Mouse (Mus musculus): ENCODE results near the gene Chd6. TPM values are rescaled to one million over a fixed set of nuclear protein-coding genes. Genes with fewer than 3 reads are reported as not detected.

Gene Chd6
- total RNA-seq (2021), result 10 to 100 TPM; 21.4 to 40.5 TPM
- long read RNA-seq, experiment 1, partial matches to known transcripts, result 1 of 6 reads
- long read RNA-seq, experiment 1, other reads (novel, unspliced or antisense), result 5 of 6 reads
- long read RNA-seq, experiment 2, partial matches to known transcripts, result 1 of 4 reads
- long read RNA-seq, experiment 2, other reads (novel, unspliced or antisense), result 3 of 4 reads

GRCm38 (mm10) chr2:161108933-161109371 is at the start of gene Chd6:
Gene Chd6, minus strand, starts transcription at chr2:161109075.
- DNase-seq, result peak; percentile 99 to 100

- no peak for DNase-seq
Observed at GRCm38 (mm10) chr2:161150004-161150842, 41.3 kb upstream of the Chd6 start.

- DNase-seq, result no peak
Observed at GRCm38 (mm10) chr2:161148428-161149020, 39.6 kb upstream of the Chd6 start.

- no peak for DNase-seq
Observed at GRCm38 (mm10) chr2:161147656-161148427, 39.0 kb upstream of the Chd6 start.

GRCm38 (mm10) chr2:161144799-161145198 is 35.9 kb upstream of the Chd6 start:
- DNase-seq, result no peak

- no peak for DNase-seq
Observed at GRCm38 (mm10) chr2:161138672-161139536, 30.0 kb upstream of the Chd6 start.

- DNase-seq, result peak; percentile 3
Observed at GRCm38 (mm10) chr2:161136999-161137398, 28.1 kb upstream of the Chd6 start.

- DNase-seq, result peak; percentile 3 to 13
Observed at GRCm38 (mm10) chr2:161128367-161129111, 19.7 kb upstream of the Chd6 start.

GRCm38 (mm10) chr2:161112011-161112410 is 3.1 kb upstream of the Chd6 start:
- peak in 1 of 2 experiments; percentile 23 for DNase-seq

- no peak for DNase-seq
Observed at GRCm38 (mm10) chr2:161109398-161109821, 535 bp upstream of the Chd6 start.

- DNase-seq, result peak; percentile 38 to 43
Observed at GRCm38 (mm10) chr2:161108085-161108927, 569 bp downstream of the Chd6 start.

GRCm38 (mm10) chr2:161107236-161107635 is 1.6 kb downstream of the Chd6 start:
- no peak for DNase-seq

GRCm38 (mm10) chr2:161103769-161104168 is 5.1 kb downstream of the Chd6 start:
- DNase-seq, result no peak

- no peak for DNase-seq
Observed at GRCm38 (mm10) chr2:161102102-161102501, 6.8 kb downstream of the Chd6 start.

GRCm38 (mm10) chr2:161097746-161098145 is 11.1 kb downstream of the Chd6 start:
- no peak for DNase-seq

GRCm38 (mm10) chr2:161090746-161091405 is 18.0 kb downstream of the Chd6 start:
- DNase-seq, result peak in 1 of 2 experiments; percentile 41

GRCm38 (mm10) chr2:161090200-161090599 is 18.7 kb downstream of the Chd6 start:
- DNase-seq, result peak in 1 of 2 experiments; percentile 44

- DNase-seq, result no peak
Observed at GRCm38 (mm10) chr2:161078590-161078989, 30.3 kb downstream of the Chd6 start.

GRCm38 (mm10) chr2:161076262-161076661 is 32.6 kb downstream of the Chd6 start:
- DNase-seq, result no peak

Data from heart, adult 18-20 months (tissue).